In genomic region chr7:141413331-141413730, GRCm38 (mm10) we compare ENCODE assay signal across 7 mouse cellular contexts. TPM values are rescaled to one million over a fixed set of nuclear protein-coding genes. Genes with fewer than 3 reads are reported as not detected.
DNase-seq lines count a peak whose midpoint lies in the region; ATAC-seq lines count a peak whose summit lies in the region.

No protein-coding gene starts in this region.

- H3K4me1 ChIP-seq in lung, embryonic 16.5 days (replicated peaks; ENCODE audit: control insufficient read depth, insufficient read depth, low read length): peaks cover 13% of the 10 kb centered on the region; the same call in 1 of the 2 replicates
- peaks cover 24% of the 10 kb centered on the region for H3K4me1 ChIP-seq in liver, embryonic 16.5 days (ENCODE audit: control insufficient read depth, low read depth, low read length)

- peaks cover 8% of the 10 kb centered on the region for H3K36me3 ChIP-seq in lung, embryonic 16.5 days (ENCODE audit: control insufficient read depth, insufficient read depth, low read length)
- peaks cover 6% of the 10 kb centered on the region for H3K36me3 ChIP-seq in liver, embryonic 16.5 days (ENCODE audit: control insufficient read depth, insufficient read depth)

- H3K27me3 ChIP-seq in lung, embryonic 16.5 days (ENCODE audit: control insufficient read depth, insufficient read depth, low read depth, low read length): no peaks in the 10 kb centered on the region
- no peaks in the 10 kb centered on the region for H3K27me3 ChIP-seq in liver, embryonic 16.5 days (ENCODE audit: control insufficient read depth, insufficient read depth, low read depth, low read length)

- H3K9ac ChIP-seq in lung, embryonic 16.5 days (ENCODE audit: low read length): peak overlapping the region; percentile 97
- peak overlapping the region; percentile 91 for H3K9ac ChIP-seq in liver, embryonic 16.5 days (ENCODE audit: low read depth, low read length)

- 3% methylated on average over 16 of the region's 16 CpGs for WGBS in lung, embryonic 16.5 days
- WGBS in liver, embryonic 16.5 days (ENCODE audit: insufficient replicate concordance): 2% methylated on average over 16 of the region's 16 CpGs

- peak overlapping the region; percentile 78 for H3K4me2 ChIP-seq in lung, embryonic 16.5 days (ENCODE audit: low read depth, low read length)
- H3K4me2 ChIP-seq in liver, embryonic 16.5 days (ENCODE audit: low read depth, low read length): peak overlapping the region; percentile 91

- peak overlapping the region; percentile 86 for H3K4me3 ChIP-seq in lung, embryonic 16.5 days (ENCODE audit: low read length)
- peak overlapping the region; percentile 83 for H3K4me3 ChIP-seq in liver, embryonic 16.5 days (ENCODE audit: low read depth, low read length)

- ATAC-seq in lung, embryonic 16.5 days (ENCODE audit: low read depth): peak; percentile 14
- 0 out of 2 replicates have a peak, but pooled peaks have one; percentile 3 for ATAC-seq in granulocyte monocyte progenitor cell, adult 5-6 weeks (replicated peaks; ENCODE audit: poor library complexity, severe bottlenecking)
- no peak for ATAC-seq in liver, embryonic 16.5 days (ENCODE audit: low read depth)

- H3K27ac ChIP-seq in lung, embryonic 16.5 days (ENCODE audit: low read length): peak overlapping the region; percentile 86
- peak overlapping the region; percentile 83 for H3K27ac ChIP-seq in liver, embryonic 16.5 days (ENCODE audit: low read length)

- no peak for DNase-seq in lung, postnatal 4 days
- DNase-seq in cerebellum, adult 9-10 months: peak; percentile 71
- DNase-seq in retina, postnatal 1 day: no peak
- DNase-seq in adrenal gland, postnatal 4 days (ENCODE audit: low spot score in 2 of 2): no peak

- no peaks in the 10 kb centered on the region for H3K9me3 ChIP-seq in lung, embryonic 16.5 days (ENCODE audit: control insufficient read depth, low read length)
- no peaks in the 10 kb centered on the region for H3K9me3 ChIP-seq in liver, embryonic 16.5 days (replicated peaks; ENCODE audit: control insufficient read depth, low read length)

RNA-seq across cellular contexts. Expression of gene Gatd1, which starts 0.6 kb away (rescaled TPM):
- 54.0 and 57.0 TPM in 2 replicates for polyA plus RNA-seq in lung, embryonic 16.5 days (2015; fragmentation: Nextera tagmentation; extraction: Ambion mirVana)
- total RNA-seq in granulocyte monocyte progenitor cell, adult 5-6 weeks (2014; fragmentation: Nextera tagmentation): 19.7 and 41.9 TPM in 2 replicates
- 10.8 and 15.6 TPM in 2 replicates for total RNA-seq in granulocyte monocyte progenitor cell, adult 5-6 weeks (2017)
- 13.5 and 14.3 TPM in 2 replicates for polyA plus RNA-seq in liver, embryonic 16.5 days (2015; fragmentation: Nextera tagmentation; extraction: Ambion mirVana)
- total RNA-seq in adrenal gland, postnatal 4 days (2021): 10 to 100 TPM; 44.9 to 50.6 TPM

RNA-seq across cellular contexts. Expression of gene Cend1, which starts 16.0 kb away (rescaled TPM):
- polyA plus RNA-seq in lung, embryonic 16.5 days (2015; fragmentation: Nextera tagmentation; extraction: Ambion mirVana): 0.79 TPM in 2 replicates
- not detected in 2 replicates for total RNA-seq in granulocyte monocyte progenitor cell, adult 5-6 weeks (2014; fragmentation: Nextera tagmentation)
- total RNA-seq in granulocyte monocyte progenitor cell, adult 5-6 weeks (2017): not detected in 2 replicates
- polyA plus RNA-seq in liver, embryonic 16.5 days (2015; fragmentation: Nextera tagmentation; extraction: Ambion mirVana): not detected in 2 replicates
- total RNA-seq in adrenal gland, postnatal 4 days (2021): 1 to 10 TPM; 2.7 to 4.8 TPM

RNA-seq across cellular contexts. Expression of gene Taldo1, which starts 21.3 kb away (rescaled TPM):
- 279 and 283 TPM in 2 replicates for polyA plus RNA-seq in lung, embryonic 16.5 days (2015; fragmentation: Nextera tagmentation; extraction: Ambion mirVana)
- 289 and 344 TPM in 2 replicates for total RNA-seq in granulocyte monocyte progenitor cell, adult 5-6 weeks (2014; fragmentation: Nextera tagmentation)
- 559 and 668 TPM in 2 replicates for total RNA-seq in granulocyte monocyte progenitor cell, adult 5-6 weeks (2017)
- 373 and 397 TPM in 2 replicates for polyA plus RNA-seq in liver, embryonic 16.5 days (2015; fragmentation: Nextera tagmentation; extraction: Ambion mirVana)
- 100 to 1,000 TPM; 251 to 277 TPM for total RNA-seq in adrenal gland, postnatal 4 days (2021)

RNA-seq across cellular contexts. Expression of gene Slc25a22, which starts 24.4 kb away (rescaled TPM):
- polyA plus RNA-seq in lung, embryonic 16.5 days (2015; fragmentation: Nextera tagmentation; extraction: Ambion mirVana): 21.7 and 24.5 TPM in 2 replicates
- 18.8 and 36.2 TPM in 2 replicates for total RNA-seq in granulocyte monocyte progenitor cell, adult 5-6 weeks (2014; fragmentation: Nextera tagmentation)
- total RNA-seq in granulocyte monocyte progenitor cell, adult 5-6 weeks (2017): 4.3 and 4.9 TPM in 2 replicates
- polyA plus RNA-seq in liver, embryonic 16.5 days (2015; fragmentation: Nextera tagmentation; extraction: Ambion mirVana): 18.7 and 20.7 TPM in 2 replicates
- 10 to 100 TPM; 46.9 to 60.3 TPM for total RNA-seq in adrenal gland, postnatal 4 days (2021)

RNA-seq across cellular contexts. Expression of gene Pidd1, which starts 30.5 kb away (rescaled TPM):
- 14.4 and 15.4 TPM in 2 replicates for polyA plus RNA-seq in lung, embryonic 16.5 days (2015; fragmentation: Nextera tagmentation; extraction: Ambion mirVana)
- total RNA-seq in granulocyte monocyte progenitor cell, adult 5-6 weeks (2014; fragmentation: Nextera tagmentation): 33.2 and 45.1 TPM in 2 replicates
- total RNA-seq in granulocyte monocyte progenitor cell, adult 5-6 weeks (2017): 10.5 and 16.4 TPM in 2 replicates
- polyA plus RNA-seq in liver, embryonic 16.5 days (2015; fragmentation: Nextera tagmentation; extraction: Ambion mirVana): 8.8 and 9.7 TPM in 2 replicates
- total RNA-seq in adrenal gland, postnatal 4 days (2021): 10 to 100 TPM in 1 of 2 experiments, 1 to 10 TPM in 1; 8.4 to 12.6 TPM
